Mouse (Mus musculus) lung, postnatal 0 days (tissue): ENCODE measurements around the gene Rnf7.

ENCODE experiments used
- CTCF ChIP-seq: IDR thresholded peaks from 2 replicates; pipeline ENCODE4 v1.5.1; 2016; ENCODE audit warnings: antibody characterized with exemption, mild to moderate bottlenecking
- EP300 ChIP-seq: IDR thresholded peaks from 2 replicates; pipeline ENCODE4 v1.6.1; 2016; ENCODE audit warnings: antibody characterized with exemption, mild to moderate bottlenecking, control low read depth

GRCm38 (mm10) chr9:96449514-96449913, 29.0 kb downstream of the Rnf7 start:
- no peak for TF ChIP-seq CTCF
- no peak for TF ChIP-seq EP300
